Mouse (Mus musculus): ENCODE data around the gene Duox2.
"Not testable (repeated sequence)": the region's sequence is repeated elsewhere in the genome, so short reads cannot be mapped to it uniquely, and the experiment has no call there.

Duox2 gene

DNA sequence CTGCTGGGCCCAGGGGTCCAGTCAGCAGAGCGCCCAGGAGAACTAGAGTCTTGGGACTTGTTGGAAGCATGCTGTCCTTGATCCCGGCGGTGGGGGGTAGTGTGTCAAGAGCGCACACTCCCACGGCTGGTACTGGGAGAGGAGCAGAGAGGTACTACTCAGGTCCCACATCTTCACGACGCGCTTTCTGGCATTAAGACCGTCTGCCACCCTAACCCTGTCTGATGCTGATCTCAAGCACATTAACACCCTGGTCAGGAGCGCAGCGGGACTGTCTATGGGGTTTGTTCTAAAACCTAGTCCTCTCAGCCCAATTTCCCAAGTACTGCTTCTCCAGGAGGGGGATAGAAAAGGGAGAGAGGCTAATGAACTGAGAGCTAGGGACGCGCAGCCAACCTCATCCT, at the start of gene Duox2:
TSS of gene Duox2 (minus strand) at position 354 of the 404 bp plus-strand sequence.
- DNase-seq, result no peak

DNA sequence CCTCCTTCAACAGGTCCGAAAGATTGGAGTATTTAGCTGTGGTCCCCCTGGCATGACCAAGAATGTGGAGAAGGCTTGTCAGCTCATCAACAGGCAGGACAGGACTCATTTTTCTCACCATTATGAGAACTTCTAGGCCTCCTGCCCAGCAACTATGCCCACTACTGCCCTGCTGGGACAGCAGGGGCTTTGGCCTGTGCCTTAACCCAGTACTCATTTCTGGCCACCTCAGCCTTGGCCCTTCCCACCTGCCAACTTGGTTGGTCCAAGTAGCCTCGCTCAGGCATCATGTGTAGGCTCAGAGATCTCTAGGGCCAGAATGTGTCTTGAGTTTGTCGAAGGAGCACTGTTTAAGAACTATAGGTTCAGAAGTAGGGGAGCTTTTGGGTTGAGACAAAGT, 49.0 kb upstream of the Duox2 start:
- DNase-seq, result no peak

DNA sequence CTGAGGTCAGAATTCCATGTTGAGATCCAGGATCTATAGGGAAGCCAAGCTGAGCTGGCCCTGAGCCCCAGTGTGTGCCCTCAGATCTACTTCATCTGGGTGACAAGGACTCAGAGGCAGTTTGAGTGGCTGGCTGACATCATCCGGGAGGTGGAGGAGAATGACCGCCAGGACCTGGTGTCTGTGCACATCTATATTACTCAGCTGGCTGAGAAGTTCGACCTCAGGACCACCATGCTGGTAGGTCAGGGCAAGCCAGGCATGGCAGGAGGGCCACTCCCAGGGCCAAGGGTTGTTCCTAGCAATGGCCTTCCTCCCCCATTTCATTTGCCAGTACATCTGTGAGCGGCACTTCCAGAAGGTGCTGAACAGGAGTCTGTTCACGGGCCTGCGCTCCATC, 47.9 kb upstream of the Duox2 start:
- DNase-seq, result not testable (repeated sequence)

DNA sequence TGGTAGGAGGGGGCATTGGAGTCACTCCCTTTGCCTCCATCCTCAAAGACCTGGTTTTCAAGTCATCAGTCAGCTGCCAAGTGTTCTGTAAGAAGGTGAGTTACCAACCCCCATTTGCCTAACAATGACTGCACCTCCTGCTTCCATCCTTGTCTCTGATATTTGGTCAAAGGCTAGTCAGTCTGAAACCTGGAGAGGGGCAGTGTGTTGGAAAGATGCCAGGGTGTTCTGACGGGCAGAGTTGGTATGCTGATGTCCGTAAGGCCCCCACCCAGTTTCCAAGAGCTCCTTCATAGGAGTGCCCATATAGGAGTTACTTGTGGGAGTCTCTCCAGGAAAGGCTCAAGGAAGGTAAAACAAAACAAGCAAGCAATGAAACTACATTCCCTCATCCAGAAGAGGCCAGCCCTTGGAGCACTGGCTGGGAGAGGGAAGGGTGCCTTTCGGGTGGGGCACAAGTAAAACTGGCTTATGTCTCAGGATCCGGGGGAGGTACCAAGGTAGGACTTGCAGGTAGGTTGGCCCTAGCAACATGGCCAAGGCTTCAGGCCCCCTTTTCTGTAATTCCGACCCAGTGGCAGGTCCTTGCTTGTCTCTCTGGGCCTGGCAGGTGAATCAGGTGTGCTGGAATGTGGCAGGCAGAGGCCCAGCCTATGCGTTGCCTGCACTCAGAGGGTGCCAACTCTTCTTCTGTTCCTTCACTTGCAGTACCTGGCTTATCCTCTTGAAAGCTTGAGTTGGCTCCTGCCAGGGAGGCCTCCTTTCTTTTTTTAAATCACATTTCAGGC, 47.1 kb upstream of the Duox2 start:
- DNase-seq, result no peak

DNA sequence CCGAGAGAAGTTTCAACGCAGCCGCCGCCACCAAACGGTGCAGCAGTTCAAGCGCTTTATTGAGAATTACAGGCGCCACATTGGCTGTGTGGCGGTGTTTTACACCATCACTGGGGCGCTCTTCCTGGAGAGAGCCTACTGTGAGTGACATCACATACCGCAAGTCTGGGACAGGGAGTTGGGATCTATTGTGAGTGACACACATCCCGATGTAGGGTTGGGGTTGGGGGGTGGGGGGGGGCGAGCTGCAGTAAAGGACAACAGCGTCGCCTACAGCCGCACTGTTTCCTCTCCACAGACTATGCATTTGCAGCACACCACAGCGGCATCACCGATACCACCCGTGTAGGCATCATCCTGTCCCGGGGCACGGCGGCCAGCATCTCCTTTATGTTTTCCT, 39.0 kb upstream of the Duox2 start:
- no peak for DNase-seq

DNA sequence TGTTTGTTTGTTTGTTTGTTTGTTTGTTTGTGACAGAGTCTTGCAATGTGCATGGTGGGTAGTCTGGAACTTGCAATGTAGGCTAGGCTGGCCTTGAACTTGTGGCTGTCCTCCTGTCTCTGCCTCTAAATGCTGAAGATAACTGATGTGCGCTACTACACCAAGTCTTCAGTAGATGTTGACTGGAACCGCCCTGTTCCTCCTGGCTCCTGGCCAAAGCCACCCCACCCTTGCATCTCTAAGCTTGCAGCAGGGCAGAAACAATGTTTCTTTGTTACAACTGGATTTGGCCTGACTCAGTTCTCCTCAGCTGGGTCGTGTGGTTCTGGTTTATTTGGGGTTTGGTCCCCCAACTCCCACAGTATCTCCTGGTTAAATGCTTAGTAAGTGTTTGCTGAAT, 35.9 kb upstream of the Duox2 start:
- DNase-seq, result no peak

DNA sequence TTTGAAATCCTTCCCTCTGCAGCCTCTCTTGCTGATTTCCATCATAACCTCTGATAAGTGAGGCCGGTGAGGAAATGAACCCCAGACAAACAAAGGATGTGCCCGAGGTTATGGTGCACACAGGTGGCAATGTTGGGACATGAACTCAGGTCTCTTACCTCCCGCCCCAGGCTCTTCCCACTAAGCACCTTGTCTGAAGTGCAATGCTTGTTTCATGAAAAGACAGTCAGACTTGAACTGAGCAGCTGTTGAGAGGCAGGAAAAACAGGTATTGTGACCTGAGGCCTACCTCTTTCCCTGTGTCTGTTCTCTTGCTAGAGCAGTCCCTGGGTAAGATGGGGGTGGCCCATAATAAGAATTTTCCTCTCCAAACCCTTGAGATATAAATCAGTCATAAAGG, 34.0 kb upstream of the Duox2 start:
- DNase-seq, result no peak

DNA sequence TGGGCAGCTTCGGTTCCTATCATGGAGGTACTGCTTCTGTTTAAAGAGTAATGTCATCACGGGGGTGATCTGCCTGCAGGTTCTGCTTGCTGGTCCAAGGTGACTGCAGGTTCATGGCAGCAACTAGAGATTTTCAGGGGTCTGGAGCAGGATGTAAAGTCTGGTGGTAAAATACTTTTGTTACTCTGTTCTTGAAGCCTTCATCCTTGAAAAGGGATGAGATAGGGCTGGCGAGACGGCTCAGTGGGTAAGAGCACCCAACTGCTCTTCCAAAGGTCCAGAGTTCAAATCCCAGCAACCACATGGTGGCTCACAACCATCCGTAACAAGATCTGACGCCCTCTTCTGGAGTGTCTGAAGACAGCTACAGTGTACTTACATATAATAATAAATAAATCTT, 32.1 kb upstream of the Duox2 start:
- not testable (repeated sequence) for DNase-seq

DNA sequence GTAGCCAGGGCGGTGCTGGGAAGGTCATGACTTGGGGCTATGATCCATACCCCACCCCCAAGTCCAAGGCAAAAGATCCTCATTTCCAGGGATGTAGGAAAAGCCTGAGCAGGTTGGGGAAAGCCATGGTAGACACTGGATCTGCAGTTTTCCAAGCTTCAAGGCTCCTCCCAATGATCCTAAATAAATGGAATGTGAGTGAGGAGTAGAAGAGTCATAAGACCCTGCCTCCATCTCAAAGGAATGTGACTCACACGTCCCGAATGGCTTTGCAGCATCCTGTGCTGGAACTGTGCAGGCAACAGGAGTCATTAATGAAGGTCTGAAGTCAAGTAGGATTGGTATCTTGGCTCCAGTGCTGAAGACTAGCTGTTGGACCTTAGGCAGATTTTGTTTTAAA, 29.7 kb upstream of the Duox2 start:
- DNase-seq, result no peak

DNA sequence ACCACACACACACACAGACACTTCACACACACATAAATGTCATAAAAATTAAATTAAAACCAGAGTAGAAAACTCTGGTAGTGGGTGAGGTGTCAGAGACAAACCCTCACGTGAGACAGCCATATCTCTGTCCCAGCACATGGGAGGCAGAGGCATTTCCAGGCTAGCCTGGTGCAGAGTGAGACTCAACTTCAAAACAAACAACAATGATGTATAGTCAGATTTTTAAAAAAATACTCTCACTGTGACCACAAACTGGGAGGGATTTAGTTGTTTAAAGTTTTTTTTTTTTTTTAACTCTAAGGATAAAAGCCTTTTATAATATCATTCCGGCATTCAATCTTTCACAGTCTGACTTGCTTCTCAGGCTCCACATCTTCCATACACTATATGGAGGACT, 27.1 kb upstream of the Duox2 start:
- DNase-seq, result no peak

DNA sequence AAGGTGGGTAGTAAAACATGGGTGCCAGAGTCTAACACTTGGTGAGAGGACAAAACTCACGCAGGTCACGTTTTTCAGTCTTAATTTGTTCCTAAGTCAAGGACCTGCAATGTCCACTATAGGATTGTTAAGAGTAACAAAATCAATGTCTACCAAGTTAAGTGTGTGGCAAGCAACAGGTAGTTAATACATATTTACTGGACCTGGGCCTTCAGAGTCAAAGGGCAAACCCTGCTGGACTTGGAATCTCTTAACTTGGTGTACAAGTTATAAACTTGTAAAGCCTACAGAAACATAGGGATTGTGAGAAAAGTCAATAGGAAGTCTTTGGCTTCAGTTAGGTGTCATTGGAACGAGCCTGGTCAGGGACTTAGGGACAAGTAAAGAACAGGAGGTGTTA, 26.3 kb upstream of the Duox2 start:
- peak; percentile 54 for DNase-seq

DNA sequence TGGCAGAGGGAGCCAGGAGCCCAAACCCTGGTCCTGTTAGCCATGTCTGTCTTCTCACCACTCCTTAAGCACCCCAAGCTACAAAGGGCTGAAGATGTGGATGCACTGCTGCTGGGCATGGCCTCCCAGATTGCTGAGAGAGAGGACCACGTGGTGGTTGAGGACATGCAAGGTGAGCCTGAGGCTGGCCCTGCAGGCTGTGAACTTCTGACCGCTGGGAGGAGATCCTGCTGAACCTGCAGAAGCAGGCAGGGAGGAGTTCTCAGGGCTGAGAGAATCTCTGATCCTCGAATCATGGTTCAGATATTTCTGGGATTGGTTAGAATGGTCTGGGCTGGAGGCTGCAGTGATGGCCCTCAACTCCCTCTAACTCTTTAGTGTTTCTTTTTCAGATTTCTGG, 25.7 kb upstream of the Duox2 start:
- peak; percentile 58 for DNase-seq

DNA sequence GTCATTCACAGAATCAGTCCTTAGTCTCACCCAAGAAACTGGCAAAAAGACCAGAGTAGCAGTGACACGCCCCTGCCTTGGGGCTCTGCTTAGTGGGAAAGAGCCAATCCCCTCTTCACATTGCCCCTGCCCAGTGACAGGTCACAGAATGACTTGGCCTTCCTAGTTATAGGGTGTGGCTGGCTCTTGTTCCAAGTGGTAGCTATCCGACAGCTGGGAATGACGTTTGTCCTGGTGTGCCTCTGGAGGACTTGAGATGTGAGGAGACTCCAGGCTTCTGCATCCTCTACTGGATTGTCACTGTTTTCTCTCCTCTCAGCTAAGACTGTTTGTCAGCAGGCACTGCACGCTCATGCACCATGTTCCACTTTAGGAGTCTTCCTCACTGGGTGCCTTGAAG, 19.1 kb upstream of the Duox2 start:
- no peak for DNase-seq

DNA sequence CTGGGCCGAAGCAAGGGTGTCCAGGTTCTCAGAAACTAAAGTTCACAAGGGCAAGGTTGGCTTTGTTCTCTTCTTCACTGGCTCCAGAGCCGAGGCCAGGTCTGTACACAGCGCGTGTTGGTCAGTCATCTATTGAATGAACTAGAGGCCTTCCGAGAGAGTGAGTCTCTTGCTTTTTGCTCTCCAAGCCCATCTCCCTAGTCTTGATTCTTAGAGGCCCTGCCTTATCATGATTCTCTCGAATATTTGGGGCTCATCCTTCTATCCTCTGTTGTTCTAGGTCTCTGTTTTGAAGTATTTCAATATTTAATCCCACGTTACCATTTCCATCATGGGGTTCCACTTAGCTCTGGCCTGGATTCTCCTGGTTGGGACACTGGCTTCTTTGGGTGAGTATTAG, 17.1 kb upstream of the Duox2 start, which contains the start of gene Duox1:
TSS of gene Duox1 (plus strand) at position 301 of the 400 bp plus-strand sequence.
- no peak for DNase-seq

DNA sequence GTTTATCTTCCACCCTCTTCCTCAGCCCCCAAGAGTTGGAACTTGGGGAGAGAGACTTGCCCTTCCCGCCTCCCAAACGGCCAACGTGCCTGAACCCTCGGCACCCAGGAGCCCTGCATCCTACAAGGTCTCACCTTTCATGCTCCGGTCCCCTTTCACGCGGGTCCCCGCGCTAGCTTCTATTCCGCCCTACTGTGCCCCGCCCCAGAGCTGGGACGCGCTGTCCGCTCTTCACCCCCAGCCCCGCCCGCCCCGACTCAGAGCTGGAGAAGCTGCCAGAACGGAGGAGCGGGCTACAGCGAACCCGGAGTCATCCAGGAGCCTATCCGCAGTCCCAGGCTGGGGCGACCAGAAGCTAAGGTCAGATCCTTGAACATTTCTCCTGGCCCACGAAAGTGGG, 15.3 kb upstream of the Duox2 start, which contains the start of gene Duoxa1:
TSS of gene Duoxa1 (minus strand) at position 195 of the 400 bp plus-strand sequence.
- DNase-seq, result no peak

DNA sequence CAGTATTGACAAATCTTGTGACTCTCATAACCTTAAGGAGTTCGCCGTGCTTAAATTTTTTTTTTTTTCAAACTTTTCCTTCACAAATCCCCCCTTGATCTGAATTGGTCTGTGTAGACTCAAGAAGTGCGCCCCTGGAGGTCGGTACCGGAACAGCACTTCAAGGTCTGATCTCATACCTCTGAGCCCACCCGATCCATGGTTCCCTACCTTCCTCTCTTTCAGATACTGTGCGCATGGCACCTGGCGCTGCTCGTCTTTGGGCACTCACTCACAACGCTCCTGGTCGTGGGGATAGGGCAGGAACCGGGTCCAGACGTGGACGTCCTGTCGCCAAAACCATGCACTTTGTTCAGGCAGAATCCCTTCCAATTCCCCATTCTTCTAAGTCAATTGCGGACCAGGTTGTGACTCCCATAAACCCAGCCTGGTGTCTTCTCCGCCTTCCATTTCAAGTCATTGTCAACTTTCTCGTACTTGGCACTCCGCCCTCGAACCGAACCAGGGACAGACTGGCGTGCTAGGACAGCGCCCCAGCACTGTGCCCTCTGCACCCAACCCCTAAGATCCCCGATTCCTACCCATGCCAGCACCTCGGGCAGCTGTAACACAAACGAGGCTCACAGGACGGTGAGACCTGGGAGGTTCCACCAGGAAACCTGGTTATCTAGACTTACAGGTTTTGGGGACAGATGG, 14.6 kb upstream of the Duox2 start:
- peak; percentile 60 for DNase-seq

DNA sequence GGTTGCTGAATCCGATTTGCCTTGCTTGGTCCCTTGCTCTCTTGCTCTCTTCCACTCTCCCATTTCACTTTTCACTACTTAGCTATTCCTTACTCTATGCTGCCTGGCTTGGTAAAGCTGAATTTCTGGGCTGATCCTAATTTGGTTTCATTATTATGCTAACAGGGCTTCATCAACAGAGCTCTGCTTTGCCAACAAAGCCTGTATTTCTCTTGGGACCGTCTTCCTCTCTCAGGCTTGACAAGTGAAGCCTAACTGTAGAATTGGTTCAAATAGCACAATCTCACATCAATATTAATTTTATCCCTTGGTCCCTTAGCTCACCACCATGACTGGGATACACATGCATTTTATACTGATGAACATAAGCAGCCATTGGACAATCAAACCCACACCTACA, 13.3 kb upstream of the Duox2 start:
- no peak for DNase-seq

DNA sequence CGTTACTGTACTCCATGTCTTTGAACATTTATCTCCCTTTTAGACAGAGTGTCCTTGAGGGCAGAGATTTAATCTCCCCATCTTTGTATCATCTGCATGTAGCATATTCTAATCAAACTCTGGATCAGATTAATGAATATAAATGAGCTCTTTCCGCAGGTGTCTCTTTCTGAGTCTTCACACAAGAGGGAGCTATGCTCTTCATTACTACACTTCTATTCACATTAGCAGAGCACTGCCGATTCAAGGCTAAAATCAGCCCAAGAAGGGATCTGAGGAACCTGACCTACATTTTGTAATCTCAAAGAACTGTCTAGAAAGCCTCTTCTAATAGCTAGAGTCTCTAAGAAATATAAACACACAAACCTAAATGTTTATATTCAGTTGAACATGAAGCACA, 11.4 kb upstream of the Duox2 start:
- DNase-seq, result no peak

DNA sequence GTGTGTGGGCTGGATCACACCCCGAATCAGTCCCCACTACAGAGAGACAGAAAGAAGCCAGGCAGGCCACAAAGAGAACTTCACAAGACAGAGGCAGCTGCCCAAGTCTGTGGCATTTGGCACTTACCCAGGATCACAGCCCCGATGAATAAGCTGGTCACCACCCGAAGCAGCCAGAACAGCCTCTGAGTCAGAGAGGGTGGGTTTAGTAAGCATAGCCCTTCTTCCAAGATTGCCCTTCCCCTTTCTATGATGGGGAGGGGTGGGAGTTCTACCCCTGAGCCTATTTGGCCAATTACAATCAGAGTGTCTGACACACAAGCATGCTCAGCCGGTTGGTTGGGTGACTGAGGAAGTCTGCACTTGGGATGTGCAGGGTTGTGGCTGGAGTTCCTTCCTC, 7.9 kb upstream of the Duox2 start:
- DNase-seq, result no peak

DNA sequence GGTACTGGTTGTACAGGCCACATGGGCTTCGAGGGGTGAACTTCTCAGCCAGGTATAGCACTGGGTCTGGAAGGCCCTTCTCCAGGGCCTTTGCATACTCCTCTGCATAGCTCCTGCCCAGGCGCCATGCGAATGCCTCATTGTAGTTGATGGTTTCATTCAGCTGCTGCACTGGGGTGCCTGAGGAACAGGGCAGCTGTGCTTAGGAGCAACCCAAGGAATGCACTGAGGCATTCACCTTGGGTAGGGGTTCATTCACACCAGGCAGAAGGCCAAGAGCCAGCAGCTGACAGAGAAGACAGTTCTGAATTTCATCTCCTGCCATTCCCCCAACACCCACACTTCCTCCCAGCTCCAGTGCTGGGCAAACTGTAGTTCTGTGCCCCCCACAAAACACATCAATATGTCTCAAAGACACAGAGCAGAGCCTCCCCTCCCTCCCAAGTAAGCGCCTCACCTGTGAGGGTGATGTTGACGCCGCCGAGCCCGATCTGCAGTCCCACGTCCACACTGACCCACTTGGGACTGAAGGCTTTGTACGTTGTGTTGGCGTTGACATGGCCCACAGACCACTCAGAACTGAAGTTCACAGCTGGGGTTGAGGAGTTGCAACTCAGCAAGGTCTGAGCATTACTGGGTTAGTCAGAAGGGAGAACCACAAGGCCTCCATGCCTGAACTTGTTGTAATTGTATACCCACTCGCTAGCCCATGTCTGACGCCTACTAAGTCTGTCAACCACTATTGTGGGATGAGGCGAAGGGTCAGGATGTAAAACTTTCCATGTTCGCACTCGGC, 7.0 kb upstream of the Duox2 start:
- no peak for DNase-seq

DNA sequence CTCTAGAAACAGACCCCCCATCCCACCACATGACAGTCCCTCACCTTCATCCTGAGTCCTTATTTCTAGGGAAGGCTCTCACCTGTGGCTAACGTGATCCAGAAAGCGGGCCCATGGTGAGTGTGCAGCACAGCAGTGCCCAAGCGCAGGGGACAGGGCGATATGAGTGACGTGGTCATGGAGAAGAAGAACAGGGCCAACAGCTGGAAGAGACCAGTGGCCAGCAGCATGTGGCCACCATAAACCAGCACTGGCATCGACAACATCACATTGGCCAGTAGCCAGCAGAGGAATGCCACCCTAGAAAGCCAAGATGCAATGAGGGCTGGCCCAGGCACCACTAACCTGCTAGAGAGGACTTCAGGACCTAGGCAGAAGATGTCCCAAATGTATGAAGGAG, 6.3 kb upstream of the Duox2 start:
- DNase-seq, result no peak

DNA sequence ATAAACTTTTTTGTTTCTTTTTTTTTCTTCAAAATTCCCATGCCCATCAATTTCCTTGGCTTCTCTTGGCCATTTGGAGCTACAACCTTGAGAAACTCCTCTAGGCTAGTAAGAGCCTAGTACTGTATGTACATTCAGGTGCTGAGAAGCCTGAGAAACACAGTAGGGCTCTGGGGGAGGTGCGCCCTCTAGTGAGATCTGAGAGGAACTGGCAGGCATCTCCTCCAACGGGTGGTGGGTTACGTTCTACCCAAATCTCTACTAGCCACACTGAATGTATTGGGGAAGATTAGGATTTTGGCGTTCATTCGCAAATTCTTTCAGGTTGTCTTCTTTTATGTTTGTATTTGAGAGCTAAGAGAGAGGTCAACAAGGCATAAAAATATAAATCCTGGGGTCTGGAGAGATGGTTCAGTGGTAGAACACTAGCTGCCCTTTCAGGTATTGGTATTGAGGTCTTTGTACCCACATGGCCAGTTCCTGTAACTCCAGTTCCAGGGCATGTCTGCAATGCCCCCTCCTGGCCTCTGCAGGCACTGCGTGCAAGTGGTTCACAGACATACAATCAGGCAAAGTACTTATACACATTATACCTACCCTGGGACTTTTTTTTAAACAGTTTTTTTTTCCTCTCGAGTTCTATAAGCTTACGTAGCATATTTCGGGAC, 4.5 kb upstream of the Duox2 start:
- DNase-seq, result peak; percentile 85
